Mouse (Mus musculus) E14TG2a.4 (cell line): ENCODE measurements around the gene Eapp.
"Not testable (repeated sequence)": the region's sequence is repeated elsewhere in the genome, so short reads cannot be mapped to it uniquely, and the experiment has no call there.

Source experiments
- CTCF ChIP-seq: conservative IDR thresholded peaks from 2 replicates; pipeline ENCODE4 v1.5.1; 2014; ENCODE audit warnings: low read length
- NANOG ChIP-seq: IDR thresholded peaks from 2 replicates; pipeline ENCODE4 v1.6.1; 2014; ENCODE audit warnings: borderline replicate concordance, low read length, mixed read lengths
- POU5F1 ChIP-seq: IDR thresholded peaks from 2 replicates; pipeline ENCODE4 v1.6.1; 2014; ENCODE audit warnings: low read length, borderline replicate concordance

GRCm38 (mm10) chr12:54713822-54714626 lies 18.3 kb upstream of the Eapp start:
- not testable (repeated sequence) for TF ChIP-seq CTCF, POU5F1, NANOG
